ENCODE assay signal across 16 mouse cellular contexts in genomic region chr9:75684772-75685171, GRCm38 (mm10). TPM values are rescaled to one million over a fixed set of nuclear protein-coding genes. Genes with fewer than 3 reads are reported as not detected.
DNase-seq lines count a peak whose midpoint lies in the region; ATAC-seq and TF ChIP-seq lines count a peak whose summit lies in the region.
"Had no signal": no experiment of that assay in that cellular context is flagged by ENCODE, and none has a peak within 500 bp of the region (broad histone marks: within the 10 kb centered on the region; RNA-seq: fewer than 3 reads in every experiment).

No protein-coding gene starts in this region.

- 26% methylated on average over 3 of the region's 3 CpGs for WGBS in forebrain, embryonic 14.5 days
- WGBS in midbrain, embryonic 12.5 days: 55% methylated on average over 3 of the region's 3 CpGs
- WGBS in limb, embryonic 10.5 days: 82% methylated on average over 3 of the region's 3 CpGs

- no peak overlapping the region for H3K27ac ChIP-seq in forebrain, embryonic 14.5 days (ENCODE audit: low read depth, low read length)
- H3K27ac ChIP-seq in midbrain, embryonic 12.5 days (replicated peaks): 0 out of 2 replicates have a peak overlapping the region, but pooled peaks have one; percentile 85
- H3K27ac ChIP-seq in limb, embryonic 10.5 days: no peak overlapping the region
- H3K27ac ChIP-seq: embryonic facial prominence, embryonic 13.5 days; liver, embryonic 13.5 days had no signal

- H3K4me3 ChIP-seq in forebrain, embryonic 14.5 days (ENCODE audit: low read depth, low read length): peak overlapping the region; percentile 51; the same call in 1 of the 2 replicates
- peak overlapping the region; percentile 72; the same call in 1 of the 2 replicates for H3K4me3 ChIP-seq in midbrain, embryonic 12.5 days
- H3K4me3 ChIP-seq in limb, embryonic 10.5 days: no peak overlapping the region
- H3K4me3 ChIP-seq: liver, embryonic 13.5 days had no signal

- no peak for TF ChIP-seq CTCF in brain, embryonic 14.5 days (IDR thresholded peaks at IDR 0.05; ENCODE audit: borderline replicate concordance, extremely low read depth, insufficient read depth, insufficient read length)

- H3K9me3 ChIP-seq in forebrain, embryonic 14.5 days (replicated peaks; ENCODE audit: control insufficient read depth, low read length): no peaks in the 10 kb centered on the region
- H3K9me3 ChIP-seq in midbrain, embryonic 12.5 days: 0 out of 2 replicates have a peak, but pooled peaks cover 3% of the 10 kb centered on the region
- no peaks in the 10 kb centered on the region for H3K9me3 ChIP-seq in limb, embryonic 10.5 days (replicated peaks)

- no peaks in the 10 kb centered on the region for H3K27me3 ChIP-seq in forebrain, embryonic 14.5 days (replicated peaks; ENCODE audit: control insufficient read depth, insufficient read depth, low read length)
- H3K27me3 ChIP-seq in midbrain, embryonic 12.5 days: no peaks in the 10 kb centered on the region
- H3K27me3 ChIP-seq in limb, embryonic 10.5 days (ENCODE audit: low read depth, poor library complexity, severe bottlenecking): no peaks in the 10 kb centered on the region

- ATAC-seq in frontal cortex, adult (ENCODE audit: low TSS enrichment): 0 out of 2 replicates have a peak, but pooled peaks have one; percentile 11
- ATAC-seq in forebrain, embryonic 14.5 days: no peak
- ATAC-seq in midbrain, embryonic 12.5 days (ENCODE audit: low FRiP score, low read depth): no peak

- H3K4me2 ChIP-seq in forebrain, embryonic 14.5 days (ENCODE audit: low read length): peak overlapping the region; percentile 52
- H3K4me2 ChIP-seq in midbrain, embryonic 12.5 days (replicated peaks): peak overlapping the region; percentile 59
- H3K4me2 ChIP-seq: liver, embryonic 13.5 days had no signal

- peaks cover 7% of the 10 kb centered on the region for H3K36me3 ChIP-seq in forebrain, embryonic 14.5 days (ENCODE audit: control insufficient read depth, insufficient read depth, low read length)
- H3K36me3 ChIP-seq in midbrain, embryonic 12.5 days: peaks cover 4% of the 10 kb centered on the region; the same call in 1 of the 2 replicates
- no peaks in the 10 kb centered on the region for H3K36me3 ChIP-seq in limb, embryonic 10.5 days
- H3K36me3 ChIP-seq: embryonic facial prominence, embryonic 13.5 days; liver, embryonic 13.5 days had no signal

- TF ChIP-seq POLR2A in brain, embryonic 14.5 days (IDR thresholded peaks at IDR 0.05; ENCODE audit: borderline replicate concordance, extremely low read depth, insufficient read depth, insufficient read length, poor library complexity, severe bottlenecking): no peak

- no peaks in the 10 kb centered on the region for H3K4me1 ChIP-seq in forebrain, embryonic 14.5 days (ENCODE audit: control insufficient read depth, insufficient read depth, low read length)
- H3K4me1 ChIP-seq in midbrain, embryonic 12.5 days: peaks cover 9% of the 10 kb centered on the region
- peaks cover 7% of the 10 kb centered on the region for H3K4me1 ChIP-seq in limb, embryonic 10.5 days
- H3K4me1 ChIP-seq: liver, embryonic 13.5 days had no signal

- peak overlapping the region; percentile 73; the same call in 1 of the 2 replicates for H3K9ac ChIP-seq in forebrain, embryonic 14.5 days (ENCODE audit: low read length)
- 0 out of 2 replicates have a peak overlapping the region, but pooled peaks have one; percentile 81 for H3K9ac ChIP-seq in midbrain, embryonic 12.5 days (replicated peaks)
- H3K9ac ChIP-seq: embryonic facial prominence, embryonic 13.5 days; liver, embryonic 13.5 days had no signal

- DNase-seq in frontal cortex, postnatal 14 days (ENCODE audit: low spot score in 2 of 2): no peak
- DNase-seq in brain, embryonic 14.5 days (ENCODE audit: low read depth): peak; percentile 58
- DNase-seq in forebrain, embryonic 14.5 days (ENCODE audit: low spot score): peak; percentile 37
- DNase-seq in urinary bladder, adult 2 months (ENCODE audit: low spot score): no peak
- no peak for DNase-seq in limb, embryonic 10.5 days (ENCODE audit: low spot score)
- no peak for DNase-seq in adipocyte (ENCODE audit: low spot score)
- DNase-seq: heart, adult 11 months; heart, postnatal 10 days; kidney, adult 2 months; liver, embryonic 13.5 days; lung, postnatal 4 days; thymus, postnatal 36 days had no signal

RNA-seq across cellular contexts. Expression of gene Scg3, which starts 0.9 kb away (rescaled TPM):
- polyA plus RNA-seq in brain, embryonic 14.5 days (2012; rRNA removed): 74.6 and 96.1 TPM in 2 replicates
- 84.2 and 101 TPM in 2 replicates for polyA plus RNA-seq in forebrain, embryonic 14.5 days (2014; fragmentation: Nextera tagmentation; extraction: Ambion mirVana)
- 85.0 and 93.0 TPM in 2 replicates for polyA plus RNA-seq in midbrain, embryonic 12.5 days (2016; fragmentation: Nextera tagmentation; extraction: Ambion mirVana)
- polyA plus RNA-seq in urinary bladder, adult 2 months (2012; rRNA removed): 0.85 and 0.91 TPM in 2 replicates
- 0.06 TPM in 1 of 2 replicates, not detected in the other for polyA plus RNA-seq in limb, embryonic 10.5 days (2016; fragmentation: Nextera tagmentation; extraction: Ambion mirVana)
- polyA plus RNA-seq: C2C12 had no signal

RNA-seq across cellular contexts. Expression of gene Lysmd2, which starts 59.2 kb away (rescaled TPM):
- 19.5 and 22.2 TPM in 2 replicates for polyA plus RNA-seq in brain, embryonic 14.5 days (2012; rRNA removed)
- 26.0 and 34.1 TPM in 2 replicates for polyA plus RNA-seq in forebrain, embryonic 14.5 days (2014; fragmentation: Nextera tagmentation; extraction: Ambion mirVana)
- 12.9 and 14.5 TPM in 2 replicates for polyA plus RNA-seq in midbrain, embryonic 12.5 days (2016; fragmentation: Nextera tagmentation; extraction: Ambion mirVana)
- polyA plus RNA-seq in urinary bladder, adult 2 months (2012; rRNA removed): 42.3 and 48.9 TPM in 2 replicates
- polyA plus RNA-seq in limb, embryonic 10.5 days (2016; fragmentation: Nextera tagmentation; extraction: Ambion mirVana): 13.6 and 14.9 TPM in 2 replicates

Comparison
In these comparisons a context has a peak if more than half of its experiments do, and no peak if none do; other contexts are left out.
1. DNase-seq: peak in brain, embryonic 14.5 days (single experiment) and forebrain, embryonic 14.5 days (single experiment); none in frontal cortex, postnatal 14 days (0 of 2), urinary bladder, adult 2 months (single experiment), limb, embryonic 10.5 days (single experiment) and adipocyte (single experiment).
2. RNA of gene Scg3, which starts 0.9 kb away (polyA plus RNA-seq): 74.6 to 96.1 TPM in brain, embryonic 14.5 days, 85.0 to 93.0 TPM in midbrain, embryonic 12.5 days and 84.2 to 101 TPM in forebrain, embryonic 14.5 days; 0.85 to 0.91 TPM in urinary bladder, adult 2 months and 0.06 TPM in limb, embryonic 10.5 days; every median in the first group is over 10 times any median in the second.